Mouse (Mus musculus) cerebellum, postnatal 4 days (tissue): ENCODE data around the gene Hoxd3.

ENCODE experiments used
- DNase-seq, 2 experiments: peaks; one replicate each; pipeline ENCODE4 v3.0.0; 2022; ENCODE audit warnings: low spot score in 2 of 2, mixed read lengths in 1 of 2

Gene Hoxd3

DNA sequence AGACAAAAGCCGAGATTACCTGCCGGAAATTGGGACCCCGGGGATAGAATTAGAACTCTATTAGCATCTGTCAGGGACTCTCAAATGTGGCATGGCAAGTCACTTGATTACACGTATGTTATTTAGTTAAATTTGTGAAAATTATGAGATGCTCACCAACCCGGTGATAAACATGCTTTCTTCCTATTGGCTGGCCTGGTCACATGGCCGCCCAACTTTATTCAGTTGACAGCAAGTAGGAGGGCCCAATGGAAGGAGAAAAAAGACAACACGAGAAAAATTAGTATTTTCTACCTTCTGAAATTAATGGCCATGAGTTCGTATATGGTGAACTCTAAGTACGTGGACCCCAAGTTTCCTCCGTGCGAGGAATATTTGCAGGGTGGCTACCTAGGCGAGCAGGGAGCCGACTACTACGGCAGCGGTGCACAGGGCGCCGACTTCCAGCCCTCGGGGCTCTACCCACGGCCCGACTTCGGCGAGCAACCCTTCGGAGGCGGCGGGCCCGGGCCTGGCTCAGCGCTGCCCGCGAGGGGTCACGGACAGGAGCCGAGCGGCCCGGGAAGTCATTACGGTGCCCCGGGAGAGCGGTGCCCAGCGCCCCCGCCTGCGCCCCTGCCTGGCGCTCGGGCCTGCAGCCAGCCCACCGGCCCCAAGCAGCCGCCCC, 15.4 kb downstream of the Hoxd3 start:
- DNase-seq: peak in 1 of 2 experiments; percentile 19

DNA sequence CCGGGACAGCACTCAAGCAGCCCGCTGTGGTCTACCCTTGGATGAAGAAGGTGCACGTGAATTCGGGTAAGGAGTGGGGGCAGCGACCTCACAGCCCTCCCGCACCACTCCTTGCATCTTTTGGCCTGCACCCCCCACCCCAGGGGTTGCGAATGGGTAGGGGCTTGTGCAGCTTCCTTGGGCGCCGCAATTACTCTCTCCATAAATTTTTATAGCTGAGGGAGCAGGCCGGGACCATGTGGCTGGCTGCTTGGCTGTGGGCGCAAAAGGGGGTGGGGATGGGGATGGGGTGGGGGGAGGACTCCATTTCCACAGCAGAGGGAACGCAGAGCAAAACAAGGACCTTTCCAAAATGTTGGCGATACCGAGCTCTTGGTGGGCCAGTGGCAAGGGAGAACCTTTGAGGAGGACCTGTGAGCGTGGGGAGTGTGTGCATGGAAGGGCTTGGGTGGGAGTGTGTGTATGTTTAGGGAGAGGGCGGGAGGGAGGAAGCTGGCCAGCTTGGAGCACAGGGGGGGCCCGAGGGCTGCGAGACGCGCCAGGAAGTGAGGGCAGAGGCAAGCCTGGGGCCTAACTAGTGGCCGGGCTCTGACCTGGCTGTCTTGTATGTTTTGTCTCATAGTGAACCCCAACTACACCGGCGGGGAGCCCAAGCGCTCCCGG, 16.0 kb downstream of the Hoxd3 start:
- no peak for DNase-seq

DNA sequence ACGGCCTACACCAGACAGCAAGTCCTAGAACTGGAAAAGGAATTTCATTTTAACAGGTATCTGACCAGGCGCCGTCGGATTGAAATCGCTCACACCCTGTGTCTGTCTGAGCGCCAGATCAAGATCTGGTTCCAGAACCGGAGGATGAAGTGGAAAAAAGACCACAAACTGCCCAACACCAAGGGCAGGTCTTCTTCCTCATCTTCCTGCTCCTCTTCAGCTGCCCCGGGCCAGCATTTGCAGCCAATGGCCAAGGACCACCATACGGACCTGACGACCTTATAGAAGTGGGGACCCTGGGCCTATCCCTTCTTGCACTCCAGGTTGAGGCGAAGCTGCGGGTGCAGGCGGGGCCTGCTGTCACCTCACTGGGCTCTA, 16.6 kb downstream of the Hoxd3 start:
- no peak for DNase-seq

DNA sequence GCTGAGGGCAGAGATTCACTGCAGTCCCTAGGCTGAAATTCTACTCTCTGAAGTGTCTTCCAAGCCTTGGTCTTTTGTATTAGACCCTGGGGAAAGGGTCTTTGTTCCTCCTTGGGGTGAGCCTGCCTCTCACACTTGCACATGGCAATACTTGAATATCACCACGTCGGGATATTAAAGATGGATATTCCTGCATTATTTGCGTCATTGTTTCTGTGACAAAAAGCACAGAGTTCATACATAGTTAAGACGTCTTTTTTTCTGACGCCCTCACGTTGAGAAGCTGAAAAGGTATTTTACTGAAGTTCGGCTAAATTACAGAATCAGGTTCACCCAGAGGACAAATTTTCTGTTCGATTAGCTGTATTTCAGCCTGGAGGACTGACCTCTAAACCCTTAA, 18.6 kb downstream of the Hoxd3 start:
- no peak for DNase-seq

DNA sequence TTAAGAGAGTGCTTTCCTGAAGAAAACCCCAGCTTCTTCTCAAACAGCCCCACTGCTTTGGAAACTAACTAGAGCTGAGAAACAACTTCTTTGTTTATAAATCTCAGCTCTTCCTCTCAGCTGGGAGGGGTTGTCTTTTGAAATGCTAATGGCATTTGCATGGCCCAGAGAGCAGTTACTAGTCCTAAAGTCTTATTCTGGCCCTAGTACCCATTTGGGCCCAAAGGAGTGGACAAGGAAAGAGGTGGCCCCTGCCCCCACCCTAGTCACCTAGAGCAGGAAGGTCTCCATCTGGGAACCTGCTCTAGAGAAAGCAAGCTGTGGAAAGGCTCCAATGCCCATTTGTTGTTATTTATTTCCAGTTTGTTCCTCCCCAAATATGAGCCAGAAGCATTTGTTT, 19.3 kb downstream of the Hoxd3 start:
- DNase-seq: no peak

DNA sequence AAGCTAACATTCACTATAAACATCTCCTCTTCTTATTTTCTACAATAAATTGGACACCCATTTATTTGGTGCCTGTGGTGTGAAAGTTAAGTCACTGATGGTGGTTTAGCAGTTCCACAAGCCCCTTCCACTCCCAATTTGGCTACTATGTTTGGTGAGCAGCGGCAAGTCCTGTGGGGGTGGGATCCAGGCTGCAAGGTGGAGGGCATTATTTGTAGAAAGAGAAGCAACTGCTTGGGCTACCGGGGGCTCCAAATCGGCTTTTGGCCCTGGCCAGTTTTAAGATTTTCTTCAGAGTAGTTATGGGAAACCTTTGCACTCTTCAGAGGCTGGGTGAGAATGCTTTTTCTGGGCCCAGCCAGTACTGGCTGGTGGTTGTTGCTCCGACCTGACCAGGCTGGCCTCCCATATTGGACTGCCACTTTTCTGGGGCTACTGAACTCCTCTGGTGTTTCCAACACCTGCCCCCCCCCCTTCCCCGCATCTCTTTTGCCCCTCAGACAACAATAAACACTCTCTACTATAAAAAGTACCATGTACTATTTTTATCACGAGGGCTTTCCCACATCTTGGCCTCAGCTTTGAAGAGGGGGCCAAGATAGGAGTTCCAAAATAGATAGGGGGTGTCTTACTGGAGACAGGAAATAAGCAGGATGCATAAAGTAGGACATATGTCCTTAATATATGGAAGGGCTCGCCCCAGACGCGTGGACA, 20.2 kb downstream of the Hoxd3 start:
- no peak for DNase-seq

DNA sequence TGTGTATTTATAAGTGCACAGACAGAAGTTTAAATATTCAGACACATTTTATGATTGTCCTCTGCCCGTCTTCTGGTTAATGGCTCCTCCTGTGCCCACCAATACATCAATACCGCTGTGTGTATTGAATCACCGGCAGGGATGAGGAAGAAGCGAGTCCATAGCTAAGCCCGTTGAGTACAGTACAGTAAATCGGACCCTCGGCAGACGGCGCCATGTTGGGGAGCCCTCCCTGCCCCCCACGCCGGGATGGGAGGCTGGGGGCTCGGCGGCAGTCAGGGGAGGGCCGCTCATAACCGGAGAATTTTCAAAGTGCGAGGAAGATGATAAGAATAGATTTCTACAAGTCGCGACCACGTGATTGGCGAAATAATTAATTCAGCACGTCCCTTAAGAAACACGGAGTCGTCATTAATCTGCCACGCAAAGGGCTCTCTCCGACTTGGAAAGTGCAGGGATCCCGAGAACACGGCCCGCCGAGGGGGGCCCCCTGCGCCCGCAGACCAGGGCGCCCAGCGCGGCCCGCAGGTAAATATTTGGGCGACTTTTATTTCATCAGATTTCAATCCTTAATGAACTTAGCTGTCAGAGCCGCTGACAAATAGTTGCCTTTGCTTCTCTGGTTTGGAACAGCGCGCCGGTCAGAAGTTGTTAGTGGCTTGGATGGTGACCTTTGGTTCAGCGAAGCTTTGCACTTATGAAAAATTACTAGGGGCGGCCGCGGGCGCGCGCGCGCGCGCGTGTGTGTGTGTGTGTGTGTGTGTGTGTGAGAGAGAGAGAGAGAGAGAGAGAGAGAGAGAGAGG, 21.0 kb downstream of the Hoxd3 start:
- no peak for DNase-seq

DNA sequence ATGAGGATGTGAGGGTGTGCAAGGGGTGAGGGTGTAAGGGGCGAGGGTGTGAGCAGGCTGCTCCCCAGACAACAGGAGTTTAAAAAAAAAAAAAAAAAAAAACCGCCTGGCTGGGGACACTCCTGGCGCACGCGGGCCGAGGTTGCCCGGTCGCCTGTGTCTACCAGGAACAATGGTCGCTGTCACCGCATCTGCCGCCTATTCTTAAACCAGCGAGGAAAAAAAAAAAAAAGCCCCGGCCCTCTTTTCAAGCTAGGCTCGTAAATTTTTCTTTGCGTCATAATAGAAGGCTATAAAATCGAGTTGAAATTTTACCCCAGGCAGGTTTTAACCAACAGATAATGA, 21.6 kb downstream of the Hoxd3 start:
- no peak for DNase-seq

DNA sequence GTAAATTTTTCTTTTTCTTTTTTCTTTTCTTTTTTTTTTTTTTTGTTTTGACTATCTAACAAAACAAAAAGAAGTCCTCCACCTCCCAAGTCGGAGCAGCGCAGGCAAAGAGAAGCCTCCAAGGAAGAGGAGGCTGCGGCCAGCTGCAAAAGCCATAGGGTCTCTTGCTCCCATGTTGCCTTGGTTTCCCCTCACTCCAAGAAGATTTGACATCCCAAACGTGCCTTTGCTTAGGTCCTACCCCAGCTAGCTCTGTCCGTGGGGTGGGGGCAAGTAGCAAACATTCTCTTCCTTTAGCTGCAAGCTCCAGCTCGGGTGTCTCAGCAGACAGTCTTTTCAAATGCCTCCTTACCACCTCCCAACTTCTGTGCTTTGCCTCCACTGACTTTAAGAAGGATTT, 22.0 kb downstream of the Hoxd3 start:
- no peak for DNase-seq

DNA sequence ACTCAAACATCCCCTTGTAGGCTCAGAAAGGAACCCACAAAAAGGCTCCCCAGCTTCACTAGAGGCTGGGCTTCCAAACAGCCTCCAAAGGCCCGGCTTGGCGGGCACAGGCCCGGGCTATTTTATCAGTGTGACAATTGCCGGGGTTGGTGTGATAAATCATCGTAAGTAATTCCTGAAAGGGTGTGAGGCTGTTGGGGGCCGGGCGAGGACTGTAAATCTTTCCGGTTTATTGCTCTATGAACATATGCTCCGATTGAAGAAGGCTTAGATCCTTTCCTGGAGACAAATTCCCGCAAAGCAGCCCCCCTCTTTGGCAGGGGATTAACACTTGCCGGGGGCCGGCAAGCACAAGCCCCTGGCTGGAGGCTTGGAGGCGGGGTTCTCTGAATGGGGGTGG, 22.7 kb downstream of the Hoxd3 start:
- DNase-seq: no peak

DNA sequence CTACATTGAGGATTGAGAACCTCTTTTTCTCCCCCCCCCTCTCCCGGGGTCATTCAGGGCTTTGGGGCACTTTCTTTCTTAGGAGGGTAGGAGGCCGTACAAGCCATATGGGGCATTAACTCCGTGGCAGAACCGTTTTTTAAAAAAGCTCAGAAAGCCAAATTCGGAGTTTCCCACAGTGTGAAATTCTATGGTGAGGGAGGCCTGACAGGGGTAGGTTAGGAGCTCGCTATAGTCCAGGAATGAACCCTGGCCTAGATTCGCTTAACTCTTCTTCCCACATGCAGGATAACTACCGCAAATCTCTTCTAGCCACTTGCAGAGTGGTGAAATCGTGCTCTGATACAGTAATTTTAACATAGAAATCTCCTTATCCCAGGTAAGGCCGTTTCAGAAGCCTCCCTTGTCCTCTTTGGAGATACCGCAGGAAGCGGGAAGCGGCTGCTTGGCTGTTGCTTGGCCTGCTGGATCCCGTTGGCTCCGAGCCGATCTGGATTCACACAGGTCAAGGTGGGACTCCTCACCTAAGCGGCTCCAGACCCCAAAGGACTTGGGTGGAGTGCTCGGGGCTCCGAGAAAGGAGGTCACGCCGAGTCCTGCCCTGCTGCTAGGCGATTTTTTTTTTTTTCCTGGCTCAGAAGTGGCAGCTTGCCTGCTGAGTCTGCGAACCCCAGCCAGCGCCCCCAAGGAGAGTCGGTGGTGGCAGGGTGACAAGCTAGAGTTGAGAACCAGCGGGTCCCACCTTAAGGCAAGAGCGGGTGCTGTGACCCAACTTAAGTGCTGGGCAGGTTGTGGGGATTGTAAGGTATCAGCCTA, 23.5 kb downstream of the Hoxd3 start:
- no peak for DNase-seq

DNA sequence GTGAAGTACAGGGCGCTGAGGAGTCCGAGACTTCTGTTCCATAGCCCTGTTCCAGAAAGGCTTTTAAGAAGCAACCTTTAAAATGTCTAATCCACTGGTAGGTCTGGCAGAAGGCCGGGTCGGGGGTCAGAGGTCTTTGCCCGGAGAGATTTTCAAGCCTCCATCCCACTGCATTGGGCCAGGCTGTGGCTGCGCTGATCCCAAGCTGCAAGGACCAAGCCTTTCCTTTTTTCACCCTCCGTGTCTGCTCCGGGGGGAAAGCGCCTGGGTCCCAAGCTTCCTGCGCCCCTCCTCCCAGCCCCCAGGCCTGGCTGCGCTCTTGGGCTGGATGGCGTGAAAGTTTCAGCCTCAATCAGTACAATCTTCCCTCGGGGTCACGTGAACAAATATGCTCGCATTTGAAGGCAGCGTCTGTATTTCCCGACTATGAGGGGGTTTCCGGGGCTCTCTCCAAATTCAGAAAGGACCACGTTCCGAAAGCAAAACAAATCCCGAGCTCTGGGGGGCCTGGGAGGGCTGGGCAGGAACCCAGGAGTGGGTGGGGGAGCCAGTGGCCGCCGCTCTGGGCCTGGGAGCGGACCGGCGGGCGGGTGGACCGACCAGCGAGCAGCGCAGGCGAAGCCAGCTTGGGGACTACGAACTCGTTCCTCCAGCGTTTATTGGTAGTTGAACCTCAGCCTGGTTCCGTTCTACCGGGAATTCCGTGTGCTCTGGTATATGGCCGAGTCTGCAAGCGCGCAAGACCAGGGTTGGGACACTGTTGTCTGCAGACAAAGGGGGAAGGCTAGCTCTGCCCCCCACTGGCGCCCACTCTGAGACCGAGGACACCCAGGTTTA, 24.3 kb downstream of the Hoxd3 start:
- no peak for DNase-seq

DNA sequence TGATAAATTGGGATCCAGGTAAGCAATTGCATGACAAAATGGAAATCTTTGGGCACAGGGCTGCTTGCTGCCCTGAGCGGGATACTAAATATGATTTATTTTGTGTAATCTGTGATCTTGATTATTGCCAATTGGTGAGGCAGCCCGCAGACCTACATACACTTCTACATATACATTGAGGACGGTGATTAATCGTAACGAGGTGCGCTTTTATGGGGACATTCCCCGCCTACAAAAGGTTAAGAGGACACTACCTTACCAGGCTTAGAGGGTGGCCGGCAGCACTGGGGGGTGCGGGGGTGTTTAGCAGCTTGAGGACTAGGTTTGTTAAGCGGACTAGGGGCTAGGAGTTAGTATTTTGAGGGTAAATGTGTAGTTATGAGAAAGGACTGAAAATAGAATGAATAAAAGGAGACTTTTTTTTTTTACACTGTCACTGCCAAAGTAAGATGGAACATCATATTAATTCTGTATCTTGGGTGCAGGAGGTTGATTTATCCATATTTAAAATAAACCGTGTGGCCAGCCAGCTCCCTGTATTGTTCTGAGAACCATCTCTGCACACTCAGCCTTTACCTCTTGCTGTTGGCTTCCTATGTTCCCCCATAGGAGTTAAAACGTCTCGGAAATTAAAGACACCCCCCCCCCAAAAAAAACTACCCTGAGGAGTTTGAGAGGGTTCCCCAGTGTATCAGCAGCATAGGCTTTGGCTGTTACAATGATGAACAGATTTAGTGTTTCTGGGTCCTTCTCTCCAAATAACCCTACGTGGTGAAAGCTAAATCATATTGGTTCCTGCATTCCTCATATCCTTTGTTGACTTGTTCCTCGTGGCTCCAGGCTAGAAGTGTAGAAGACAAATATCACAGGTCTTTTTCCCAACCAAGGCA, 25.2 kb downstream of the Hoxd3 start:
- no peak for DNase-seq

DNA sequence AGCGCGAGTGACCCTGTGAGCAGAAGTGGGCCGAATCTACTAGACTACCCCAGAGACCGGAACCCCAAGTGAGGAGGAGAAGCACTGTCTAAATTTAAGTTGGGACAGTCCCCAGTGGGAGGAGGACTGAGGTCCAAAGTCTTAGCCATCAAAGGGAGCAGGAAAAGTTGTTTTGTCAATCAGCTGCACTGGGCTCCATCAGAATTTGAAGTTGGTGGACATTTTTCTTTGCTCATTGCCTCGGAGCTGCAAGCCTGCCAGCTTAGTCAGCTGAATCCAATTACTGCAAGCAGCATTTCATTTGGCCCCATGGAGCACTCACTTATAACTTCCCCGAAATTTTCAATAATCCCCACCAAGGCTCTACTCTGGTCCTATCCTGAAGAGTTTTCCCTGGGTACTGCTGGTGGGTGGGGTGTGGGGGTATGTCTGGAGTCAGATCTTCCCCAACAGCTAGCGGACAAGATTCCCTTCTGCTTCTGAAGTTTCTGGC, 25.9 kb downstream of the Hoxd3 start:
- no peak for DNase-seq

DNA sequence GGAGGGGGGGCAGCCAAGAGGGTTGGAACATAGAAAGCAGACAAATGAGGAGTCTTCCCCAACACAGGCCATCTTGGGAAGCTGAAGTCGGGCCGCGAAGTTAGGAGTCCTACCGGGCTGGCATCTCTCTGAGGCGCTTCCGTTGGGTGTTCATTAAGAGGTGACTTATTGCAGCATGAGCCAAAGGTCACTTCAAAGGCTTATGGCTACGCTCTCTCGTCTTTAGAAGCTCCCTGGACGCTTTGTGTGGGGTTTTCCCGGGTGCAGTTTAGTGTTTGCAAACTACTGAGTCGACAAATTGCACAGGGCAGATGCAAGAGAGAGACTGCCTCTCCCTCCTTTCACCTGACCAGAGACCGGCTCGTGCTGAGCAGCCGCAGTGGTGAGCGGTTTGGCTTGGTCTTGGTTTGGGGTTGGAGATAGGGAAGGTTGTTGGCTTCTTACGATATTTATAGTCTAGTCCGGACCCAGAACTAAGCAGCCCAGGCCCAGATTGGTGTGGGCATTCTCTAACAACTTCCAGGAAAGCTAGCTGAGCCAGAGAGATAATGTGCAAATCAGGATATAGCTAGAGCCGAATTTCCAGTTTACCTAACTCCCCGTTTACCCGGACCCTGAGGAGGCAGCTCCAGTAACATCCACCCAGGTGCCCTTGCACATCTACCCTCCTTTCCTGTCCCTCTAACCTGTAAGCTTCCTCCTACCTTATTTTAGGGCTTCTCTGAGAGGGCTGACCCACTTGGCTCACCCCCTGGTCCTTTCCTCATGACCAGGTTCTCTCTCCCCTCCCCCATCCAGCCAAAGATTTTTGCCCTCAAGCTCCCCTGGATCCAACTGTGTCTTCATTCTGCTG, 27.1 kb downstream of the Hoxd3 start:
- DNase-seq: no peak

DNA sequence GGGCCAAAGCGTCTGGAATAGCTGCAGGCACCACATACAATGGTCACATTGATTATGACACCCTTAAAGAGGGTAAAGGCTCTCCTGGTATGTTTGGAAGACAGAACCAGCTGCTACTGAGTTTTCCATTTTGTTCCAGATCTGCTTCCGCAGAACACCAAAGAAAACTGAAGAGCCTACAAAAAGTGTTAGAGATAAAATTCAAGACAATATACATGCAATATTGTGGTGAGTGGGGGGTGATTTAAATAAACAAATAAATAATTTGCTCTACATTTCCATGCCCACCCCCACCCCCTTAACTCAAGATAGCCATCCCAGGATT, 27.7 kb downstream of the Hoxd3 start:
- DNase-seq: no peak

DNA sequence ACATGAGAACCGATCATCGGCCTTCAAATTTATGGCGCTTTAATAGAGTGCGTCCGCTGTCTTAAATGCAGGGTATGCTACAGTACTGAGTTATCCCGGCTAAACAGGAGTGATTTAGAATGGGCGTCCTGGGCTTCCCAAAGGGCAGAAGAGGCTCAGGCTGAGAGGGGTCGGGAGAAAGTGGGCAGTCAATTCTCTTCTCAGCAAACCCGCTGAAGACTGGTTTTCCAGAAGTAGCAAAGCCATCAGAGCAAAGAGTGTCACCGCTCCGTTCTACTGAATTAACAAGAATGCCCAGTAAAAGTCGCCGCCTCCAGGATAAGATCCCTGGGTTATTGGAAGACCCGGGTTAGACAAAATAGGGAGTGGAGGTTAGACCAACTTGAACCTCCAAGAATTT, 28.1 kb downstream of the Hoxd3 start:
- DNase-seq: no peak

DNA sequence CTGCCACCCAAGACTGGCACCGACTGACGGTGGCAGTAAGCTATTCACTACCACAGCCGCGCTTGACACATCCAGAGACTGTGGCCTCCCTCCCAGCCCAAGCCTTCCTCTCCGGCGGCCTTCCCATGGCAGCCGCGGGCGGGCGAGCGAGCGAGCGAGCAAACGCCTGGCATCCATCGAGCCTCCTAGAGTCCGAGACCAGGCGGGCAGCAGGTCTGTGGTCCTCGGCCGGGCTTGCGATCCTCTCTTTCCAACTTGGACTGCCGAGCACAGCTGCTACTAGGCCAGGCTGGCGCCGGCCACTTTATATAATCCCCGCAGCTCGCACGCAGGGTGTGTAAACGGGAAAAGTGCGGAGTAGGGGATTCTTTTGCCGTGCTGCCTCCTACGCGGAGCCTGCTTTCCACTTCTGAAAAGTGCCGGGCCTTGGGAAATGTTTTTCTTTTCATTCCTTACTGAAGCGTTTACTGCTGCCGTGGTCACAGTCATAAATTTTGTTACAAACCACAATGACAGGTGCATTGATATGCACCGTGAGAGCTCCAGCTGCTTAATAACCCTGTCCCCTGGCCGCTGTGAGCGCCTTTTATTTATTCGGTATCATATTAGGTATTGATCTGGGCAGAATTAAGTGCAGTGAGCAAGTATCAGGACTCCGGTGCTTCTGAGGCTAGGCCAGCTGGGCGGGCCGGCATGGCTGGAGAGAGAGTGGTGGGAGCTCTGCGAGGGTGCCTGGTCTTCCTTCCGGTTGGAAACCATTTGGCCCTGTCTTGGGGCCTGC, 28.8 kb downstream of the Hoxd3 start:
- DNase-seq: no peak
